Mouse (Mus musculus) cerebellum, postnatal 10 days (tissue): ENCODE measurements around the gene Rab5b.

Experiments used
- DNase-seq, 2 experiments: peaks; one replicate each; pipeline ENCODE4 v3.0.0; 2021; ENCODE audit warnings: mixed read lengths in 2 of 2

The Rab5b gene

DNA sequence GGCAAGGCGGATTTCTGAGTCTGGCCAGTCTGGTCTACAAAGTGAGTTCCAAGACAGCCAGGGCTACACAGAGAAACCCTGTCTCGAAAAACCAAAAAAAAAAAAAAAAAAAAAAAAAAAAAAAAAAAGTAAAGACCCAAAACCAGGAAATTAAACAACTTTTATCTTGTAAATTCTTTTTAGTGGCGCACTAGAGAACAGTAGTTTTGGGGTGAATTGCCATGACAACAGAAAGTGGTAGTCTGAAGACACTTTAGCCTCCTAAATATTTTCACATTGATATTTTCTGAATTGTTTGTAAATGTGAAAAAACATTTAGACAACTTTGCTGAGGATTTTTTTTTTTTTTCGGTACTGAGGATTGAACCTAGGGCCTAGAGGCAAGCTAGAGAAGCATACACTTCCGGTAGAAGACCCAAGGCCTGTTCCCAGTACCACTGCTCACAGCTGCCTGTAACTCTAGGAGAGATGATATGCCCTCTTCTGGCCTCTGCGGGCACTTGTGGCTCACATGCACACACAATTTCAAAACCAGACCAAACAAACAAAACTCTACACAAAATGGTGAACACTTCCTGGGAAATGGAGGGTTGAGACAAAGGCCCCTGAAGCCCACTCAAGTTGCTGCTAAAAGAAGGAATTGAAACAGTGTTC lies 1.1 kb upstream of the Rab5b start:
- no peak for DNase-seq

DNA sequence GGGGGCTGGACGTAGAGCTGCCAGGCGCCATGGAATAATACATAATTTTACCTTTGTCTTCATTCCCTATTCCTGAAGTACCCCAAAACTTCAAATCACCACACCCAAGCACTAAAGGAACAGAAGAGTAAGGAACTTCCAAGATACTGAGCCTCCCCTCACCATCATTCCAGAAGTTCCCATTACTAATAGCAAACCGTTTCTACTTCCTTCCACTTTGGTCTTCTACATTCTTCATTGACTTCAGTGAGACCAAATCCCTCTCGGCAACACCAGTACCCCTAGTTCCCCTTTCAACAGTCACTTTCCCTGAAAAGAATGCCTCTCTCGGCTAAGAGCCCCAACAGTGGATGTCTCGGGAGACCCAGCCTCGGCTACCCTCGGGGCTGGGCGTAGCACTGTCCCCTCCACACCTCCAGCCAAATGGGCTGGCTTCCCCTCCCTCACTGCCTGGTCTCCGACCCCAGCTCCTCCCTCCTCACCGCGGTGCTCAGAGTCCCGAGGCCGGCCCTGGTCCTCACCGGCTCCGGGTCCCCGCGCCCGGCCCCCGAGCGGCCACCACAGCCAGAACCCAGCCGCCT lies 563 bp downstream of the Rab5b start:
- DNase-seq = no peak

DNA sequence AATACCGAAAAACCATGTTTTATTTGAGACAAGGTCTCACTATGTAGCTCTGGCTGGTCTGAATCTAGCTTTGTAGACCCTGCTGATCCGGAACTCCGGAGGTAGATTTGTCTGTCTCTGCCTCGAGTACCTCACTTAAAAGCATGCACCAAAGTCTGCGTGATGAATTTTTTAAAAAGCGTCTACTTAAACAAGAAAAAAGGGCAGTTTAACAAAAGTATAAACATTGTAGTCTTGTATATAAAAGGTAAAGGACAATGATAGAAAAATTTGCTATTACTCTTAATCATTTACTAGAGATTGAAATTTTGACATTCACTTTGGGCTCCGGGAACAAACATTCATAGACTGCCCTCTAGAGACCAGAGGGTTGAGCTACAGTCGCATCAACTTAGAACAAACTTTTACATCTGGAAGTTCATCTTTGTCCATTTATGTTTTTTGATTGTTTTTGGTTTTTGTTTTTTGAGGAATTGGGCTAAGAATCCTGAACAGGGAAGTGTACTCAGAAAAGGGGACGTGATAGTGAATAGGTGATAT lies 21.5 kb downstream of the Rab5b start:
- peak; percentile 38 to 59 for DNase-seq

DNA sequence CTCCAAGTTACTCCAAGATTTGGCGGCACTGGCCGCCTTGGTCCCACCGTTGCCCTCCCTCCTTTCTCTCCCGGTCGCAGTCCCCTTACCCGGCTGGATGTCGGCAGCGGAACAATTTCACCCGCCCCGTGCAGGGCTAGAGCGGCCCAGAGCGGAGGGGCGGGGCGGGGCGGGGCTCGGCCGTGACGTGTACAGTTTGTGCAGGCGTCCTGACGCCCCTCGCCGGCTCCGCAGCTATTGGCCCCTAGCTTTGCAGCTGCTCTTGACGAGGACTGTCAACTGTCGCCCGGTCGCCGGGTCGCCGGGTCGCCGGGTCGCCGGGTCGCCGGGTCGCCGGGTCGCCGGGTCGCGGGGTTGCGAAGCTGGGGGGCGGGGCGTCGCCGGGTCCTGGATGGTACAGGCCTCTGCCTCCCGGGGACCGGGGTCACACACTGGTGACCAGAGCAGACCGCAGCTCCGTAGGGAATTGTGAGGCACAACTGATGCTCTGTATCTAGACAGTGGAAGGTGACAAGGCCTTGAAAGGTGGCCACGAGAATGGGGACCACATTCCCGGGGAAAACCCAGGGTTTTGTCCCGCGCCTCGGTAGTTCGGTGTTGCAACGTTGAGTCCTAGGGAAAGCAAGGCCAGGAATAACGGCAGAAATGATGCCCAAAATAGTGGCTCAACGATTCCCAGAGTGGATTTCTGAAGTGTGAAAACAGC lies 22.1 kb downstream of the Rab5b start, which contains the start of gene Suox:
Gene Suox (minus strand): TSS at position 311 of the 706 bp plus-strand sequence.
- DNase-seq = peak; percentile 91 to 94

DNA sequence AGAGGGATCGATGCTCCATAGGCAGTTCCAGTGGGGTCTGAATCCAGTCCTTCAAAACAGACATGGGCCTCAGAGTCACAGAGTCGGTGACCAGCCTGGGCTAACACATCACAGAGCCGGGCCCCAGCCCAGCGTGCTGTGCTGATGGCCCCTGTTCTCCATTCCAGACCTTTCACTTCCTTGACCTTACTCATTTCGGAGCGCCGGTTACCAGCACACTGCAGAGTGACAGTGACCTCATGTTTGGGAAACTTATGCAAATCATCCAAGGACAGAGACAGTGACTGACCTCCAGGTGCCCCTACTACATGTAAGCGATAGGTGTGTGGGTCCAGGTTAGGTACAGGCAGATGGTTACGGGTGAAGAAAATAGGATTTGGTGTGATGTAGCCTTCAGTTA lies 24.9 kb downstream of the Rab5b start:
- no peak for DNase-seq

DNA sequence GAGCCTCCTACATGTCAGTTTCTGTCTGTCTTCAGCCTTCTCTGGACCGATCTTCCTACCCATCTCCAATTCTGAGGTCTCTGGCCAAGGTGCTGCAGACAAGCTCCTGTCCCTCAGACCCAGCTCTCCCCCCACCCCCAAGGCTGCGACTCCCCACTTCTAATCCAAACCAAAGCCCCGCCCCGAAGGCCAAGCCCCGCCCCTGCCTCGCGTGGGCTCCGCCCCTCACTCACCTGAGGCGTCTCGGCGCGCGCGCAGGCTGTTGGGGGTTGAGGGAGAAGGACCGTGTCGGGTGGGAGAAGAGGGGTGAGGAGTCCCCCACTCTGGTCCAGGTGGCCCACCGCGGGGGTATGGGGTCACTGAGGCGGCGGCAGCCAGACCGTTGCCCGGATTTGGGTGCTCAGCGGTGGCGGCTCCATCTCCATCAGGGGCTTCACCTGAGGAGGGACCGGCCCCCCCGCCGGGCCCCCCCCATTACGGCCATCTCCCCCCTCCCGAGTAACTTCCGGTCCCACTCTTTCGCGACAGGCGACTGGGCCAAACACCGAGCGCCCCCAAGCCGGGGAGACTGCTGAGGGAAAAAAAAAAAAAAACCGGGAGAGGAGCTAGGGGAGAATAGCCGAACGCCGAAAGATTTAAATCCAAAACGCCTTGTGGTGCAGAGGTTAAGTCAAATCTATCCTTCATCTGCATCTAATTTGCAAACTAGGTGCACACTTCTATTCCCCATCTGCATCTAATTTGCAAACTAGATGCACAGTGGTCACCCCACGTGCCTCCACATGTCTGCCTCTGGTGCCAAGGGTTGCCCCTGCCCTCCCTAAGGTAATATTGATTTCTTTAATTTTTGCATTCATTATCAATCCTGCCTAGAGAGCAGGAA lies 27.0 kb downstream of the Rab5b start:
- DNase-seq = peak; percentile 91 to 92

DNA sequence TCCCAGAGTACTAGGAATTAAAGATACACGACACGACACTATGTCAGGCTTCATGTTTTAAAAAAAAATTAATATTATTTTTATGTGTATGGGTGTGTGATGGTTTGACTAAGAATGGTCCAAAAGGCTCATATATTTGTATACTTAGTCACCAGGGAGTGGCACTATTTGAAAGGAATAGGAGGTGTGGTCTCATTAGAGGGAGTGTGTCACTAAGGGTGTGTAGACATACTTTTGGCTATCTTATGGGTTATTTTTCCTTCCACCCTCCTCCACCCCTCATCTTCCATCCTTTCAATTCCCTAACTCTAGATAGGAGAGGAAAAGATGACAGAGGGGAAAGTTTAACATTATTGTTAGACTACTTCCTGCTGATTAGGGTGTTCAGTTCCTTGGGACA lies 30.3 kb downstream of the Rab5b start:
- no peak for DNase-seq

DNA sequence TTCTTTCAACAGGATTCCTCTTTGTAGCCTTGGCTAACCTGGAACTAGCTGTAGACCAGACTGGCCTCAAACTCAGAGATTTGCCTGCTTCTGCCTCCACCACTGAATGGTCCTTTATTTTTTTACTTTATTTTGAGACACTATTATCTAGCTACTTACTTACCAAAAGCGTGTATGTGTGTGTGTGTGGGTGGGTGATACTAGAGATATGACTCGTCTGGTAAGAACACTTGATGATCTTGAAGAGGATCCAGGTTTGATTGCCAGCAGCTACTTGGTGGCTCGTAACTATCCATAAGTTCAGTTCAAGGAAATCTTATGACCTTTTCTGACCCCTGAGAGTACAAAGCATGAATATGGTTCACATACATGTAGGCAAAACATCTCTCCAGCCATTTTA lies 30.8 kb downstream of the Rab5b start:
- no peak for DNase-seq

DNA sequence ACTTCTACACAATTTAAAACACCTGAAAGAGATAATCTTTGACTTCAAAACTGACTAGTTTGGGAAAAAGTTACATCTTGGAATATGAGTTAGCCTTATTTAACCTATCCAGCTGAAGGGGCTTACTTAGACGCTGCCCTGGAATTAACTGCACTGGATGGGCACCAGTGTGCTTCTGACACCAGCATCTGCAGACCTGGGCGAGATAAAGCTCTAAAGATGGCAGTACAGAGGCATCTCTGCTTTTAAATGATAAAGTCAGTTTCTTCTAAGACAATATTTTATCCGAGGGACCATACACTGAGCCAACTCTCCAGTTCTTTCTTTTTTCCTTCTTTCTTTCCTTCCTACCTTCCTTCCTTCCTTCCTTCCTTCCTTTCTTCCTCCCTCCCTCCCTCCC lies 31.3 kb downstream of the Rab5b start:
- DNase-seq = no peak

DNA sequence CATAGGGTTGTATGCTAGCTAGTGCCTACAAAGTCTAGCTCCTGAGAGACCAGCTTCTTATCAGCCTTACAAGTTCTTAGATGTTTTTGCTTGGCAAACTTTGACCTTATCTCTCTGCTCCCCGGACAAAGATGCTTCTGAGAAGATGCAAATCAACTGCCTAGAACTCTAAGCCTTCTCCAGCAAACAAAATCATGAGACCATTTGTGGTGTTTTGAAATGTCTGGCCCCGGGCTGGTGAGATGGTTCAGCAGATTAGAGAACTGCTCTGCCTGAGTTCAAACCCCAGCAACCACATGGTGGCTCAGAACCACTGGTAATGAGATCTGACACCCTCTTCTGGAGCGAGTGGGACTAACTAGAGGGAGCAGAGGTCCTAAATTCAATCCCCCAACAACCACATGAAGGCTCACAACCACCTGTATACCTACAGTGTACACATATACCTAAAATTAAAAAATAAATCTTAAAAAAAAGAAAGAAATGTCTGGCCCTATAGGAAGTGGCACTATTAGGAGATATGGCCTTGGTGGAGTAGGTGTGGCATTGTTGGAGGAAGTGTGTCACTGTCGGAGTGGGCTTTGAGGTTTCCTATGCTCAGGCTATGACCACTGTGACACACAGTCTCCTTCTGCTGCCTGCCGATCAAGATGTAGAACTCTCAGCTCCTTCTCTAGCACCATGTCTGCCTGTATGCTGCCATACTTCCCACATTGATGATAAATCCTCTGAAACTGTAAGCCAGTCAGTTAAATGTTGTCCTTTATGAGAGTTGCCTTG lies 32.4 kb downstream of the Rab5b start:
- DNase-seq = no peak

DNA sequence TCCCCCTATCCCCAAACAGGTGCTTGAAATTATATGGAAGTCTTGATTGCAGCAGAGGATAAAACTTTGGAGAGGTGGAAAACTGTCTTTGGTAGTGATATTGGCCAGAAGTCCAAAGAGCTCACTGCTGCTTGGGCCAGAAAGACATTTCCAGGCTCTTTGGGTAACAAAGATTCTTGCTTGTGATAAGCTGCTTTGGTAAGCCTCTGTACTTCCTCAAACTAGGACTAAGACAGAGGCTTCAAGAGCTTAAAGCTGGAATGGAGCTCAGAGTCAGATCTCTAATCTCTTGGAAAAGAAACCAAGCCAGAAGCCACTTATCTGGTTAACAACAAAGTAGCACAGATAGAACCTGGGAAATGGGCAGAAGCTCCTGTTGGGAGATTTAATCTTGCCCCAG lies 33.6 kb downstream of the Rab5b start:
- DNase-seq = no peak

DNA sequence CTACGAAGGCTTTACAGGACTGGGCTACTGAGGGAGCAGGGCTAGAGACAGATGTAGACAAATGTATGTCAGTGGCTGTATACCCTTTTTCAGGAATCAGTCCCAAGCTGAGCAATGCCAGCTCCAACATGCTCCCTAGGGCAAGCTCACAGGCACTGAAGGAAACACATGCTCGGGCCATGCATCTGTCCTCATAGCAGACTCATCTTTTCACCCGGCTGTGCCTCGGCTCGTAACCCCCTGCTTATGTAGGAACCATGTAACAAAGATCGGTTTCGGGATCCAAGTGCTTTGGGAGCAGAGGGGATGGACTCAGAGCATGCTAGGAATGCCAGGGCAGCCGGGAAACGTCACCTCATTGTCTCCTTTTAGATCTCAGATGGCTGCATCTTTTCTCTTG lies 36.6 kb downstream of the Rab5b start:
- DNase-seq = no peak

DNA sequence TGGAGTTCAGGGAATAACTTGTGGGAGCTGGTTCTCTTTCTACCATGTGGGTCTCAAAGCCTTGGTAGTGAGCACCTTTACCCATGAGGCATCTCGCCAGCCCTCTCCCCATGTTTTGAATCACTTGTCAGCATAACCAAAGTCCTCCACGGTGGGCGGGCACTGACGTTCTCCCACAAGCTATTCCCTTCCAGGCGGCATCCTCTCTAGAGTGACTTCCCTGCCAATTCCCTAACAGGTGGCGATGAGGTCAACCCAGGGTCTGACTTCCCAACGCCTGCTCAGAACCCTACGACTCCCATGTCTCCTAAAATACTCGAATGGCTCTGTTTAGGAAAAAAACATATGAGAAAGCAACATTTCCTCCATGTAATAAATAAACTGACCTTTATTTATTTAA lies 38.2 kb downstream of the Rab5b start:
- no peak for DNase-seq

DNA sequence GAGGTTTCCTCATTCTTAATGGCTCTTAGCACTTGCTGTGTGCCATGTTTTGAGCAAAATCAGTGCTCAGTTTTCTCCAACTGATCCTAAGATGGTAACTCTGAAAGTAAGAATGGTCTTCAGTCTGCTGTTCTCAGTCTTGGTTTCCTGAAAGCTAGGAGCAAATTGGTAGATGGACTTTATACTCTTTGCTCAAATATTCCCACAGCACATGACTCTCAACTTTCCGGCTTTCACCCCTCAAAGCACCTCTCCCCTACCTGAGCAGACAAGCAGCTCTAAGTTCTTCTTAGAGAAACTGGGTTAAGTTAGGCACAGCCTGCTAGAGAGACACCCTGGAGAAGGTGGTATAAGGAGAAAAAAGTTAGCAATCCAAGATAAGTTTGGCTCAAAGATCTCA lies 39.3 kb downstream of the Rab5b start:
- DNase-seq = no peak

DNA sequence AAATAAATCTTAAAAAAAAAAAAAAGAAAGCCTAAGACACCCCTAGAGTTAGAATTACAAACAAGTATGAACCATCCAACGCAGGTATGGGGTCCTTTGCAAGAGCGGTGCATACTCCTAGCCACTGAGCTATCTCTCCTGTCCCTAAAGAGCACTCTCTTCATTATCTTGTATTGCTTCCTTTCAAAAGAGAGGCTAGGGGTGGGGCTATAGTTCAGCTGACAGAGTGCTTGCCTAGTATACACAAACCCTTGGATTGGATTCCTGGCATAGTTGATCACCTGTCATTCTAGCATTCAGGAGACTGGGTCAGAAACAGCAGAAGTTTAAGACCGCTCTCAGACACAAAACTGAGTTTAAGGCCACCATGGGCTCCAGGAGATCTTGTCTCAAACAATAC lies 40.8 kb downstream of the Rab5b start:
- DNase-seq = no peak

DNA sequence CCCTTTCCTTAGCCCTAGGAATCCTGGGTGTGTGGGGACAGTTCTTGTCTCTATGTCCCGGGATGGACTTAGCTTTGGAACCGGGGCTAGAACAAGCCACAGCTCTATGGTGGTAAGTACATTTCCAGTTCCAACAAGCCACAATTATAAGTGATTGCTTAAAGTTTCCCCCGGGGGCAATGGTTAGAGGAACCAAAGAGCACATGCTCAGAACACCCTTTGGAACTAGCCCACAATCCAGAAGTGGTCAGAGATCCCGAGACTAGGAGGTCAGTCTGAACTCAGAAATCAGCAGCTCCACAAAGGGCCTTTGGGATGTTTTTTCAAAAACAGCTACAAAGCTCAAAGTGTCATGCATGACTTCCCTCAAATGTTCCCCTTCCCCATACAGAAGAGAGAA lies 42.2 kb downstream of the Rab5b start:
- no peak for DNase-seq

DNA sequence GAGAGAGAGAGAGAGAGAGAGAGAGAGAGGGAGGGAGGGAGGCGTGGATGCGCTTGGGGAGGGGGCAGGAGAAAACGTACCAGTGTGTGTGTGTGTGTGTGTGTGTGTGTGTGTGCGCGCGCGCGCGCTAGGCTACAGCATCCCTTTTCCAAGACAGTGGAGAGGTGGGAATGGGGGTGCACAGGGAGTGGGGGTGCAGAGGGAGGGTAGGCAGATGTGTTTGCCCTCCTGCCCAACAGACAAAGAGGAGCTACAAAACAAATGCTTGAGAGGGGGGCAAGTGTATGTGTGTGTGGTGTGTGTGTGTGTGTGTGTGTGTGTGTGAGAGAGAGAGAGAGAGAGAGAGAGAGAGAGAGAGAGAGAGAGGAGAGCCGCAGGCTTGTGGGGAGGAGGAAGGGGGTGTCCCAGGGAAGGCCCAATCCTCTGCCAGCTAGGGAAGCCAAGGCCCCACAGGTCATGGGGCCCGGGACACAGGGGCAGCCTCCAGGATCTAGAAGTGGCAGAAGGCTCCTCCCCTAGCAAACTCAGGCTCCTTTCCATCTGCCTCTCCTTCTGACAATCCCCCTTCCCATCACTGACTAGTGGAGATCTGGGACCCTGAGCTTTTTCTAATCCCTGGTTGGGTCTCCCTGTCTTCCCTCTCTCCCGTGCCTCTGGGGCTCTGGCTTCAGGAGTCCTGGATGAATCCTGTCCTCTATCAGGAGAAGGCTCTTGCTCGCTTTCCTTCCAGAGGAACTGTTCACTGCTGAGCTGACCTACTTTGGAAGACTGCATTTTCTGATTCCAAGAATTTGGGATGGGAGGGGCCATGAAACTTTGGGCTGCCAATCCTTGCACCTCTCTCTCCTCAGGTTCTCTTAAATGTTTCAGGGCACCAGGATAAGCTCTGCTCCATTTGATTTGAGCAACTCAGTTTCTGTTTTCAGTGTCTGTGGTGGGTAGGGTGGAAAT lies 49.6 kb downstream of the Rab5b start:
- DNase-seq = peak; percentile 78 to 82

DNA sequence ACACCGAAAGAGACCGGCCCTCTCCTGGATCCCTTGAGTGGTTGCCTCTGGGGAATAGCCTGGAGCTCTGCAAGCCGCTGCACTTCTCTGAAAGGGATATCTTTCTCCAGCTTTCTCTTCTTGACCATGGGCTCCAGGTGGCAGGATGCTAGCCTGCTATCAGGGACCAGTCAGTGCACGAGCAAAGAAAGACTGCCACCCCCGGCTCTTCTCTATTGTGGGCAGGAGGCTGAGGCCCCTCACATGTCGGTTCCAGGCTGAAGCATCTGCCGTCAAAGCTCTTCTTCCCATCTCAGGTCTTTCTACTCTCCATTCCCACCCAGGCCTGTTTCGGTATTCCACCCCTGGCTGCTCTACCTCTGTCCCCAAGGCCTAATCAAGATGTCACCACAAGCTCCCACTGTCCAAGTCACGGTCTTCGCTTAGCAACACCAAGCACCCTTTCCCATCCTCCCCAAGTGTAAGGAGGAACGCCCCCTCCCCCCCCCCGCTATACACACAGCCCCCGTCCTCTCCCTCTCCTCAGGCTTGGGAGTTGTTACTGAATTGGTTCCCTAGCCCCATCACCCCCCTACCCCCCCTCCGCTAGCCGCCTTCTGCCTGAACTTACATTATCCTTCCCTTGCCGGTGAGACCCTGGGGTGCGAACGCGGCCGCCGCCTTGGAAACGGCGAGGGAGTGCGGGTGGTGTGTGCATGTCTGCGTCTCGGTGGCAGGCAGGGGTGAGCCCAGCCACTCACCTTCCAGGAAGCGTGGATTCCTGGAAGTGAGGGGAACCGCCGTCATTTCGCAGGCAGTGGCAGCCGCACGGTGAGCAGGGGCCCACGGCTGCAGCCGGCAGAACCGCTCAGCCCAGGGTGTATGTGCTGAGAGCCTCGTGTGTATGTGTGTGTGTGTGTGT lies 50.7 kb downstream of the Rab5b start, which contains the start of gene Ikzf4:
Gene Ikzf4 (minus strand): TSS at position 881 of the 901 bp plus-strand sequence.
- peak; percentile 70 to 75 for DNase-seq

DNA sequence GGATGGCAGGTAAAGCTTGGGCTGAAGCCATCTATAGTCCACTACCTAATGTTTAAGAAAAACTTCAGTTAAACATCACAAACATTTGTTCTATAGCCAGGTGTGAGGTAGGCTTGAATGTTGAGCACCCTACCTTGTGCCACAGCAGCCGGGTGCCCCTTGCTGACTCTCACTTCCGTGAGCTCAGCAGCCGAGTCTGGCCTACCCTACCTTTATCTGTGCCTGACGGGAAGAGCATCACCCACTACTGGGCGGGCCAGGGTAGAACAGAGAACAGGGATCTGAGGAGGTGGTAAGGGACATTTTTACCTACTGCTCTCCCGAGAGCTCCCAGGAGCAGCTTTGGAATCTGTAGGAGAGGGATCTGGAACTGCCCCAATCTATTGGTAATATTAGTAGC lies 53.3 kb downstream of the Rab5b start:
- no peak for DNase-seq

DNA sequence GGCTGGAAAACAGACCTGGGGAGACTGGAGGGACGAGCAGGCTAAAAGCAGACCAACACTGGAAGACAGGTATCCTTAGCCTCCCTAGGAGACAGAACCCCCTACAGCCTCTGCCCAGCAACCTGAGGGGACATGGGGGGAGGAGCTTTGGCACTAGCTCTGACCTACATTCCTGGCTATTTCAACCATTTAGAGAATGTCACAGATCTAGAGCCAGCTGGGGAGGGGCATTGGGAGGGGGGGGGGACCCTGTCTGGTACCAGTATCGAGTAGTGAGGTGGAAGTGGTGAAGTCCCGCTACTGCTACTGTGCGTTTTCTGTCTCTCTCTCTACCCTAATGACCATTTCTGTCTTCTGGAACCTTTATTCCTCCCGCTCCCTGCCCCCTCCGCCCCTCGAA lies 54.2 kb downstream of the Rab5b start:
- no peak for DNase-seq
